Mouse (Mus musculus) layer of hippocampus, postnatal 10 days (tissue): ENCODE data around the gene Btbd35f23. TPM values are rescaled to one million over a fixed set of nuclear protein-coding genes. Genes with fewer than 3 reads are reported as not detected.
"Not testable (repeated sequence)": the region's sequence is repeated elsewhere in the genome, so short reads cannot be mapped to it uniquely, and the experiment has no call there.

Experiments used
- DNase-seq, 2 experiments: peaks; one replicate each; pipeline ENCODE4 v3.0.0; 2021; ENCODE audit warnings: low spot score in 2 of 2
- long read RNA-seq: library from polyadenylated mRNA; stranded (forward); transcript quantifications from one replicate; pipeline ENCODE4 v2.0.0, GENCODE M21; 2023
- total RNA-seq, 2 experiments: library from RNA; stranded (reverse); gene quantifications; 2 replicates each; pipeline ENCODE4 v1.2.3; 2021

Btbd35f23 gene
- not detected for total RNA-seq
- long read RNA-seq, result 0 reads

DNA sequence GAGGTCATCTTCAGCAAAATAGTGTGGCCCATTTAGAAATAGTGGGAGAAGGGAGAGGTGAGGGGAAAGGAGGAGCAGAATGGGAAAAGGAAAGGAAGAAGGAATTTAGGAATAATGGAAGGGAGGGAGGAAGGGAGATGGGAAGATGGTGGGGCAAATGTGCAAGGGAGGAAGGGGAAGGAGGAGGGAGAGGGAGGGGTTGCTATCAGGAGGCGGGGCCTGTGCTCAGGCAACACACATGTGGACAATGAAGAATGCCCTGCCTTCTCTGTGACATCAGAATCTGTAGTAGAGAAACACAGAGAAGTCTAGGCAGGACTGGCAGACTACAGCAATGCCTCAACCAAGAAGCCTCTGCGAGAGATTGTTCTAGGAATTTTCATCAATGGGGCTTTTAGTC is at the start of gene Btbd35f23:
Gene Btbd35f23 (plus strand): TSS at position 301 of the 400 bp plus-strand sequence.
- not testable (repeated sequence) for DNase-seq

Other genes with a start within 250 kb of the Btbd35f23 start
- gene Btbd35f24, start 119.0 kb downstream of the Btbd35f23 start, total RNA-seq, result not detected